Mouse (Mus musculus) liver (tissue): ENCODE results near the gene Med12l.

Source experiments
- DNase-seq: peaks from one replicate; pipeline ENCODE4 v3.0.0-alpha.2; 2020; ENCODE audit warnings: mixed read lengths

Med12l gene

GRCm38 (mm10) chr3:59141507-59142305 lies 136.1 kb downstream of the Med12l start:
- no peak for DNase-seq

- DNase-seq = no peak
Measured at GRCm38 (mm10) chr3:59145194-59145593, 139.6 kb downstream of the Med12l start.

- DNase-seq = no peak
Measured at GRCm38 (mm10) chr3:59149646-59150045, 144.0 kb downstream of the Med12l start.

GRCm38 (mm10) chr3:59150624-59151023 lies 145.0 kb downstream of the Med12l start:
- no peak for DNase-seq

- peak; percentile 16 for DNase-seq
Measured at GRCm38 (mm10) chr3:59153424-59153823, 147.8 kb downstream of the Med12l start, which contains the start of gene P2ry14. Gene P2ry14, minus strand, starts transcription at chr3:59153618.

- DNase-seq = no peak
Measured at GRCm38 (mm10) chr3:59154888-59155287, 149.3 kb downstream of the Med12l start.

- DNase-seq = no peak
Measured at GRCm38 (mm10) chr3:59155404-59155803, 149.8 kb downstream of the Med12l start.

- no peak for DNase-seq
Measured at GRCm38 (mm10) chr3:59157048-59157447, 151.4 kb downstream of the Med12l start.

- DNase-seq = no peak
Measured at GRCm38 (mm10) chr3:59160465-59160864, 154.8 kb downstream of the Med12l start.

GRCm38 (mm10) chr3:59167417-59168054 lies 161.9 kb downstream of the Med12l start:
- DNase-seq = no peak

- no peak for DNase-seq
Measured at GRCm38 (mm10) chr3:59168476-59168875, 162.9 kb downstream of the Med12l start.

- no peak for DNase-seq
Measured at GRCm38 (mm10) chr3:59169215-59169614, 163.6 kb downstream of the Med12l start.

- DNase-seq = no peak
Measured at GRCm38 (mm10) chr3:59169921-59170627, 164.4 kb downstream of the Med12l start.

- DNase-seq = no peak
Measured at GRCm38 (mm10) chr3:59174426-59175154, 169.0 kb downstream of the Med12l start.

GRCm38 (mm10) chr3:59175234-59175633 lies 169.6 kb downstream of the Med12l start:
- DNase-seq = peak; percentile 20

- DNase-seq = no peak
Measured at GRCm38 (mm10) chr3:59176871-59177270, 171.2 kb downstream of the Med12l start.

GRCm38 (mm10) chr3:59181134-59181533 lies 175.5 kb downstream of the Med12l start:
- DNase-seq = no peak

GRCm38 (mm10) chr3:59182129-59182528 lies 176.5 kb downstream of the Med12l start:
- no peak for DNase-seq

GRCm38 (mm10) chr3:59185662-59186061 lies 180.0 kb downstream of the Med12l start:
- DNase-seq = no peak

- no peak for DNase-seq
Measured at GRCm38 (mm10) chr3:59187336-59187735, 181.7 kb downstream of the Med12l start.

- no peak for DNase-seq
Measured at GRCm38 (mm10) chr3:59191674-59192073, 186.0 kb downstream of the Med12l start.

- no peak for DNase-seq
Measured at GRCm38 (mm10) chr3:59194099-59194498, 188.5 kb downstream of the Med12l start.

GRCm38 (mm10) chr3:59194938-59195337 lies 189.3 kb downstream of the Med12l start, which contains the start of gene Gpr87:
Gene Gpr87, minus strand, starts transcription at chr3:59195104.
- no peak for DNase-seq
